Mouse (Mus musculus) cortical plate, adult 2 months (tissue): ENCODE measurements around the gene Hoxa2.

ENCODE experiments used
- CTCF ChIP-seq: fragments of 200-500 bp; IDR thresholded peaks from 2 replicates; pipeline ENCODE4 v1.5.1; 2011; ENCODE audit warnings: mild to moderate bottlenecking, control low read depth, low read length; ENCODE audit not compliant: insufficient read depth; ENCODE audit errors: extremely low read depth
- POLR2A ChIP-seq: fragments of 200-500 bp; IDR thresholded peaks from 2 replicates; pipeline ENCODE4 v1.6.1; 2011; ENCODE audit warnings: mild to moderate bottlenecking, low read length, control low read depth; ENCODE audit not compliant: insufficient read depth; ENCODE audit errors: extremely low read depth

DNA sequence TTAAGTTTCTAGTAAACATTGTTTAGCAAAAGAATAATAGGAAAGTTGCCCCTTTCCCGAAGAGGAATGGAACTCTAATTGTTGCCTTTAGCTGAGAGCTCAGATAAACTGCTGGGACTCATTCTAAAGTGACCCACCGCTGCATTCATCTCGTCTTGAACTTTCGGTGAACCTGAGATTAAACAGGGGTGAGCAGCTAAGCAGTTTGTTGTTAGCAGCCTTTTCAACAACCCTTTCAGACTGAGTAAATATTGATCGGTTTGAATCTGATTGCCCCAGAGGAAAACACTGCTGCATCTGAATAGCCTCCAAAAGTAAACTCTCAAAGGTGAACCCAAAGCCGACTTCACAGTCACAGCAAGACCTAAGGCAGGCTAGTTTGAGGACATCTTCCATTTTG lies 11.4 kb downstream of the Hoxa2 start:
- TF ChIP-seq CTCF = no peak
- TF ChIP-seq POLR2A = no peak
